Mouse (Mus musculus) liver, adult 2 months (tissue): ENCODE results near the gene Arl13a.

Experiments
- CTCF ChIP-seq: fragments of 200-500 bp; IDR thresholded peaks from 2 replicates; pipeline ENCODE4 v1.5.1; 2011; ENCODE audit warnings: low read depth, low read length, control low read depth
- POLR2A ChIP-seq: fragments of 200-500 bp; IDR thresholded peaks from 2 replicates; pipeline ENCODE4 v1.6.1; 2011; ENCODE audit warnings: low read length, control low read depth; ENCODE audit not compliant: insufficient read depth; ENCODE audit errors: extremely low read depth

GRCm38 (mm10) chrX:134238266-134238665, 51.0 kb downstream of the Arl13a start:
- TF ChIP-seq POLR2A (no peak), CTCF (no peak)
